Mouse (Mus musculus): ENCODE data around the gene Ercc6l2. TPM values are rescaled to one million over a fixed set of nuclear protein-coding genes. Genes with fewer than 3 reads are reported as not detected.

The Ercc6l2 gene
- polyA plus RNA-seq, 1 experiment from 2014 or later = 15.7 TPM

Other genes starting within 250 kb of the Ercc6l2 start
- gene Ptch1, start 241.6 kb upstream of the Ercc6l2 start, polyA plus RNA-seq (2016; fragmentation: Nextera tagmentation; extraction: Ambion mirVana) = 8.1 and 16.9 TPM in 2 replicates

All from heart, embryonic 10.5 days (tissue).